Mouse (Mus musculus): ENCODE data around the gene Unc93a2.
"Not testable (repeated sequence)": the region's sequence is repeated elsewhere in the genome, so short reads cannot be mapped to it uniquely, and the experiment has no call there.

DNA sequence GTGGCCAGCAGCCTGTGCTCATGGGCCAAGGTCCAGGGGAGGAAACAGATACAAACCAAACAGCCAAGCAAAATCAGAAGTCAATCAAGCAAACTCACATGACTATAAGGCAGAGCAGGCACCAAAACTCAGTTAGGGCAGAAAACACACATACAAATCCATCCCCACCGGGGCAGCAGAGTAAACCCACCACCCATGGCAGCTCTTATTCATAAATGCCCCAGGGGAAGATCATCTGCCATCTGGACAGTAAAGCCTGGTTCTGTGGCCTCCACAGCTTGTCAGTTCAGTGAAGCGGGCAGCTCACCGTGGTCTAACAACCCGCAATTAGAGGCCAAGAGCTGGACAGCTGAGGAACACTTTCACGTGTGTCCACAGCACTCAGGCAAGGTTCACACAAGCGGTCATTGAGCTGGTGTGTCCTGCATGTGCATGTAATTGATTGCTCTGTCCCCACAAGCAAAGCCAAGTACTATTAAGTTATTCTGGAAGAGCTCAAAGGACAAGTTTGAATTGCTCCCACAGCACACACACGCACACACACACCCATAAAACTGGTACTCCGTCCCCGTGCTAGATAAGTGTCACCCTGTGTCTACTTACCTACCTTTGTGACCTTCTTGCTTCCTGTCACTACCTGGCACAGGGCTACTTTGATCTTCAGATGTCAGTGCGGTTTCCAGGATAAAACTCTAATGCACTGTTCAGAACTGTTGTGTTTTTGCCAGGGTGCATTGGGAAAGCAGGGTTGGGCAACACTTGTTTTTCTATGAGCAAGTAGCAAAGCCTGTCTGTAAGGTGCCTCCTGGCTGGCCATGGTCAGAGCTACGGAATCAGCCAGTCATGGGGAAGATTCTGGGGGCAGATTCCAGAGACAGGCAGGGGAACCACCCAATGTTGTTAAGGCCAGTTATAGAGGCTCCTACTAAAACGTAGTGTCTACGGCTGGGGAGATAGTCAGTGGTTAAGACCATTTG is 1.8 kb downstream of the Unc93a2 start:
- not testable (repeated sequence) for TF ChIP-seq CTCF (IDR thresholded peaks at IDR 0.05; ENCODE audit: control insufficient read depth, insufficient read depth, insufficient read length); MAX (IDR thresholded peaks at IDR 0.05); USF1 (IDR thresholded peaks at IDR 0.05; ENCODE audit: low read depth)

Data from C2C12 (cell line).